Mouse (Mus musculus): Measurements from ENCODE around the gene Shank3.

The Shank3 gene

GRCm38 (mm10) chr15:89556401-89557178 lies 57.2 kb downstream of the Shank3 start:
- DNase-seq (ENCODE audit: low read depth, low spot score) = peak; percentile 85

GRCm38 (mm10) chr15:89557179-89557995 lies 58.0 kb downstream of the Shank3 start:
- DNase-seq (ENCODE audit: low read depth, low spot score) = no peak

GRCm38 (mm10) chr15:89557996-89558390 lies 58.6 kb downstream of the Shank3 start:
- peak; percentile 45 for DNase-seq (ENCODE audit: low read depth, low spot score)

GRCm38 (mm10) chr15:89559202-89559731 lies 59.8 kb downstream of the Shank3 start:
- DNase-seq (ENCODE audit: low read depth, low spot score) = peak; percentile 55

- no peak for DNase-seq (ENCODE audit: low read depth, low spot score)
These were observed 68.7 kb downstream of the Shank3 start, which contains the start of gene Acr for GRCm38 (mm10) chr15:89568114-89568513. TSS of gene Acr (plus strand) at chr15:89568326.

GRCm38 (mm10) chr15:89572147-89572546 lies 72.7 kb downstream of the Shank3 start:
- DNase-seq (ENCODE audit: low read depth, low spot score) = no peak

GRCm38 (mm10) chr15:89582494-89582893 lies 83.1 kb downstream of the Shank3 start:
- no peak for DNase-seq (ENCODE audit: low read depth, low spot score)

- DNase-seq (ENCODE audit: low read depth, low spot score) = no peak
These were observed 85.7 kb downstream of the Shank3 start for GRCm38 (mm10) chr15:89585101-89585500.

- DNase-seq (ENCODE audit: low read depth, low spot score) = no peak
These were observed 86.2 kb downstream of the Shank3 start for GRCm38 (mm10) chr15:89585631-89586030.

- DNase-seq (ENCODE audit: low read depth, low spot score) = no peak
These were observed 89.7 kb downstream of the Shank3 start for GRCm38 (mm10) chr15:89589146-89589545.

- no peak for DNase-seq (ENCODE audit: low read depth, low spot score)
These were observed 91.9 kb downstream of the Shank3 start for GRCm38 (mm10) chr15:89591317-89591716.

GRCm38 (mm10) chr15:89591723-89592455 lies 92.5 kb downstream of the Shank3 start, which contains the start of gene Rabl2:
TSS of gene Rabl2 (minus strand) at chr15:89591923.
- DNase-seq (ENCODE audit: low read depth, low spot score) = peak; percentile 94

GRCm38 (mm10) chr15:89592548-89592947 lies 93.1 kb downstream of the Shank3 start:
- DNase-seq (ENCODE audit: low read depth, low spot score) = no peak

- DNase-seq (ENCODE audit: low read depth, low spot score) = peak; percentile 49
These were observed 106.6 kb downstream of the Shank3 start for GRCm38 (mm10) chr15:89605822-89606570.

- DNase-seq (ENCODE audit: low read depth, low spot score) = no peak
These were observed 108.1 kb downstream of the Shank3 start for GRCm38 (mm10) chr15:89607480-89607879.

- DNase-seq (ENCODE audit: low read depth, low spot score) = no peak
These were observed 108.5 kb downstream of the Shank3 start for GRCm38 (mm10) chr15:89607888-89608287.

Measured in ES-CJ7 (cell line).